Mouse (Mus musculus) brown adipose tissue, adult 24 weeks (tissue): ENCODE measurements around the gene Fbxo2. TPM values are rescaled to one million over a fixed set of nuclear protein-coding genes. Genes with fewer than 3 reads are reported as not detected.
"Not testable (repeated sequence)": the region's sequence is repeated elsewhere in the genome, so short reads cannot be mapped to it uniquely, and the experiment has no call there.

Experiments used
- H3K27ac ChIP-seq: fragments of 200-500 bp; replicated peaks from 2 replicates; pipeline ENCODE4 v1.5.1; 2012; ENCODE audit warnings: low read depth, mild to moderate bottlenecking, low read length
- H3K4me1 ChIP-seq: fragments of 200-500 bp; 2 replicates; pipeline ENCODE4 v1.6.1; 2012; ENCODE audit warnings: low read length, mixed read lengths; ENCODE audit not compliant: control insufficient read depth, insufficient read depth, insufficient read length
- H3K4me3 ChIP-seq: fragments of 200-500 bp; 2 replicates; pipeline ENCODE4 v1.5.1; 2012; ENCODE audit warnings: low read depth, mild to moderate bottlenecking, low read length, moderate library complexity; ENCODE audit not compliant: insufficient read depth
- polyA plus RNA-seq: library from polyadenylated mRNA; stranded (reverse); fragments of >200 nt; gene quantifications from 2 replicates; pipeline ENCODE4 v1.2.4, GENCODE M21; 2012; ENCODE audit not compliant: missing spikeins, insufficient read depth, insufficient read length

Fbxo2 gene
- polyA plus RNA-seq: not detected in 2 replicates

GRCm38 (mm10) chr4:148160436-148161390 lies at the start of gene Fbxo2, which contains the start of gene Fbxo44:
Gene Fbxo2, plus strand, starts transcription at chr4:148160621.
Gene Fbxo44, minus strand, starts transcription at chr4:148160482.
- Histone ChIP-seq H3K4me1 (no peaks in the 10 kb centered on the region), H3K4me3 (peak within 1 kb of the TSS; percentile 70), H3K27ac (no peak within 1 kb of the TSS)

- no peak overlapping the region for H3K4me3 ChIP-seq
- H3K4me1 ChIP-seq: no peaks in the 10 kb centered on the region
- no peak overlapping the region for H3K27ac ChIP-seq
These were observed 47.9 kb upstream of the Fbxo2 start for GRCm38 (mm10) chr4:148112519-148112918.

- no peak overlapping the region for H3K4me3 ChIP-seq
- H3K4me1 ChIP-seq: no peaks in the 10 kb centered on the region
- no peak overlapping the region for H3K27ac ChIP-seq
These were observed 45.5 kb upstream of the Fbxo2 start for GRCm38 (mm10) chr4:148114758-148115391.

DNA sequence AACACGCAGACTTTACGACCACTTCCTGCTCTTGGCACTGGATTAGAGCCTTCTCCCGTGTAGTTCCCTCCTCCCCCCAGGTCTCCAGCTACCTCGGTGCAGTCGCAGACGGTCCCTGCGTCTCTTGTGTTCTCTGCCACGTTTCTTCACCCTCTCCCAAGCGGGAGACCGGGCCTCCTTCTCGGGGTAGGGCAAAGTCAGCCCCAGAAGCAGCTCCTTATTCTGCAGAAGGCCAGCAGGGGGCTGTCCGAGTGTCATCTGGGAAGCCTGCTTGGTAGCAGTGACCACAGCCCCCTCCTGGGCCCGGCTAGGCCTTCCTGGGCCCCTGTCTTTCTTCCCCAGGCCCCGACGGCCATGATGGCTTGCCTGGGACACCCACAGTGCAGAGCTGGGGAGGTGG lies 45.0 kb upstream of the Fbxo2 start:
- Histone ChIP-seq H3K4me1 (no peaks in the 10 kb centered on the region), H3K27ac (no peak overlapping the region), H3K4me3 (no peak overlapping the region)

- no peak overlapping the region for H3K4me3 ChIP-seq
- H3K4me1 ChIP-seq: no peaks in the 10 kb centered on the region
- no peak overlapping the region for H3K27ac ChIP-seq
These were observed 43.8 kb upstream of the Fbxo2 start for GRCm38 (mm10) chr4:148116657-148117056.

GRCm38 (mm10) chr4:148117392-148117791 lies 43.0 kb upstream of the Fbxo2 start:
- H3K4me1 ChIP-seq: no peaks in the 10 kb centered on the region
- H3K27ac ChIP-seq: no peak overlapping the region
- no peak overlapping the region for H3K4me3 ChIP-seq

DNA sequence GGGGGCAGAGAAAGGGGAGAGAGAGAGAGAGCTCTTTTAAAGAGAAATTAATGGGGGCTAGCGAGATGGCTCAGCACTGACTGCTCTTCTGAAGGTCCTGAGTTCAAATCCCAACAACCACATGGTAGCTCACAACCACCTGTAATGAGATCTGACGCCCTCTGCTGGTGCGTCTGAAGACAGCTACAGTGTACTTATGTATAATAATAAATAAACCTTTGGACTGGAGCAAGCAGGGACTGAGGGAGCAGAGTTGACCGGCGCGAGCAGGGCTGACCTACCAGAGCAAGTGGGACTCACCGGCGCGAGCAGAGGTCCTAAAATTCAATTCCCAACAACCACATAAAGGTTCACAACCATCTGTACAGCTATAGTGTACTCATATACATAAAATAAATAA lies 40.8 kb upstream of the Fbxo2 start:
- not testable (repeated sequence) for H3K27ac ChIP-seq, H3K4me1 ChIP-seq, H3K4me3 ChIP-seq

DNA sequence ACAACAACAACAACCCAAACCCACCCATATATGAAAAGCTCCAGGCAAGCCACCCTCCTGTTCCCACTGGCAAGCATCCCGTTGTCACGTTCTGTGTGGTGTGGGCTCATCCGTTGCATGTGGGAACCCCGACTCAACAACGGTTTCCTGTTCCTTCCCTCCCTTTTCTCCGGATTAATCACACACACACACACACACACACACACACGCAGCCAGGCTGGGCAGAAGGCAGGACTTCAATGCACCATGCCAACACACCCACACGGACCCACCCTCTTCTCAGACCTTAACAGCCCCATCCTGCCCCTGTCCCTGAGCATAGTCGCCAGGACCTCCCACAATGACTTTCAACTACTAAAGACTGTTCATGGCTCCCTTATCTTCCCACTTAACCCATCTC lies 39.9 kb upstream of the Fbxo2 start:
- Histone ChIP-seq H3K4me1 (no peaks in the 10 kb centered on the region), H3K4me3 (no peak overlapping the region), H3K27ac (no peak overlapping the region)

DNA sequence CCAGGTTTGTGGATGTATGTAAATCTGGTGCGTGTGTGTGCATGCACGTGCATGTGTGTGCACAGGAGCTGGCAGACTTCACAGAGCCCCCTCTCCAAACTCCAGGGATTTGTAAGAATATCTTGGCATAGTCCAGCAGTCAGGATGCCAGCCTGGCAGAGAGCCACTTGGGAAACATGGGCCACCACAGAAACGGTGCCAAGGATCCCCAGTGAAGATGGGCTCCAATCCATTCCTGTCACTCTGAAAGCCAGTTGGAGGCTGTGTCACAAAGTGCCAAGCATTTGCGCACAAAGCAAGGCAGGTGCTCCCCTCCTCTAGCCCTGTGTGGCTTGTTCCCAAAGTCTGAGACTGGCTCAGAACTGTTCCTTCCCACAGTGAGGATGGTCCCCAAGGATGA lies 39.1 kb upstream of the Fbxo2 start:
- Histone ChIP-seq H3K4me1 (no peaks in the 10 kb centered on the region), H3K4me3 (no peak overlapping the region)

DNA sequence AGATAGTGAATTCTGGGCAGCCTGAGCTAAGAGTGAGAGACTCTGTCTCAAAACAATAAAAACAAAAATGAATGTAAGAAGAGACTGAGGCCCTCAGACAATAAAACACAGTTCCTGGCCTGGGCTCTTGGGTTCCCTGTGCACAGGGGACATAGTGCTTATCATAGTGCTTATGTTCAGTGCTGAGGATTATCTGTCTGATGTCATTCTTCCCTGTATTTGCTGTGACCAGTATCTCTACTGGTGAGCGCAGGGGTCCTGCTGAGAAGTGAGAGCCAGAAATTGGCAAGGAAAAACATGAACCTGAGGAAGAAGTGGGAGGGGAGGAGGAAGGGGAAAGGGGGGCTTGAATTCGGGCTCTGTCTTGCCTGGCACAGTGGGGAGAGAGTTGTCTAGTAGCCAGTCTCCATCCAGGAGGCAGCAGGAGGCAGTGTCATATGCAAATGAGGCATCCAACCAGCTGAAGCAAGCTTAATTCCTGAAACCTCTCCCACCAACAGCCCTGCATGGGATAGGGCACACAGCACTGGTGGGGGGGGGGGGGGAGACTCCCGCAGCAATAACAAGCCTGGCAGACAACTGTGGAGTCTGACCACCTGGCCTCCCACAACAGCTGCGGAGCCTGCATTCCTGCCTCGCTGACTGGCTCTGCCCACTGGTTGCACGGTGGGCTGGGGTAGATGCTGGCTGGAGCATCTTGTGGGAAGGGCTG lies 38.3 kb upstream of the Fbxo2 start:
- Histone ChIP-seq H3K27ac (no peak overlapping the region), H3K4me1 (no peaks in the 10 kb centered on the region), H3K4me3 (no peak overlapping the region)

More for the DNA sequence above, 39.1 kb upstream of the Fbxo2 start:
- no peak overlapping the region for H3K27ac ChIP-seq

GRCm38 (mm10) chr4:148122694-148123066 lies 37.7 kb upstream of the Fbxo2 start:
- H3K27ac ChIP-seq: no peak overlapping the region
- no peak overlapping the region for H3K4me3 ChIP-seq
- H3K4me1 ChIP-seq: no peaks in the 10 kb centered on the region

- Histone ChIP-seq H3K4me1 (no peaks in the 10 kb centered on the region), H3K4me3 (no peak overlapping the region), H3K27ac (no peak overlapping the region)
These were observed 32.2 kb upstream of the Fbxo2 start for GRCm38 (mm10) chr4:148128241-148128640.

GRCm38 (mm10) chr4:148128672-148129071 lies 31.7 kb upstream of the Fbxo2 start:
- no peak overlapping the region for H3K4me3 ChIP-seq
- no peaks in the 10 kb centered on the region for H3K4me1 ChIP-seq
- H3K27ac ChIP-seq: no peak overlapping the region

- no peak within 1 kb of the TSS for H3K27ac ChIP-seq
- no peaks in the 10 kb centered on the region for H3K4me1 ChIP-seq
- H3K4me3 ChIP-seq: no peak within 1 kb of the TSS
These were observed 30.3 kb upstream of the Fbxo2 start, which contains the start of gene Mad2l2 for GRCm38 (mm10) chr4:148130133-148130532. Gene Mad2l2, plus strand, starts transcription at chr4:148130384.
